Mouse (Mus musculus): ENCODE results near the gene Lpcat4.
"Not testable (repeated sequence)": the region's sequence is repeated elsewhere in the genome, so short reads cannot be mapped to it uniquely, and the experiment has no call there.

Gene Lpcat4

GRCm38 (mm10) chr2:112261748-112262653 is 22.7 kb downstream of the Lpcat4 start, which contains the start of gene Nop10:
TSS of gene Nop10 (plus strand) at chr2:112261926.
- in situ Hi-C loops (cut with MboI, MseI) = no loop called here

GRCm38 (mm10) chr2:112262779-112263295 is 23.6 kb downstream of the Lpcat4 start:
- in situ Hi-C loops (cut with MboI, MseI) = no loop called here

GRCm38 (mm10) chr2:112264364-112264763 is 25.1 kb downstream of the Lpcat4 start:
- in situ Hi-C loops (cut with MboI, MseI) = no loop called here

GRCm38 (mm10) chr2:112265448-112266241 is 26.4 kb downstream of the Lpcat4 start, which contains the start of gene Slc12a6:
TSS of gene Slc12a6 (plus strand) at chr2:112265825.
- in situ Hi-C loops (cut with MboI, MseI) = loop anchor here (5.0 kb wide), 2 partner anchors 107 to 192 kb away; no protein-coding TSS in a partner anchor

GRCm38 (mm10) chr2:112266242-112266592 is 26.9 kb downstream of the Lpcat4 start, which contains the start of gene Gm21985:
TSS of gene Gm21985 (plus strand) at chr2:112266314.
- in situ Hi-C loops (cut with MboI, MseI) = loop anchor here (5.0 kb wide), 2 partner anchors 106 to 191 kb away; no protein-coding TSS in a partner anchor

- in situ Hi-C loops (cut with MboI, MseI) = loop anchor here (5.0 kb wide), 2 partner anchors 106 to 191 kb away; no protein-coding TSS in a partner anchor
These were observed 27.5 kb downstream of the Lpcat4 start for GRCm38 (mm10) chr2:112266780-112267179.

GRCm38 (mm10) chr2:112267547-112268269 is 28.4 kb downstream of the Lpcat4 start:
- in situ Hi-C loops (cut with MboI, MseI) = loop anchor here (5.0 kb wide), 2 partner anchors 105 to 190 kb away; no protein-coding TSS in a partner anchor

- in situ Hi-C loops (cut with MboI, MseI) = loop anchor here (5.0 kb wide), 1 partner anchor 37 kb away; no protein-coding TSS in a partner anchor
These were observed 30.7 kb downstream of the Lpcat4 start for GRCm38 (mm10) chr2:112270011-112270410.

- in situ Hi-C loops (cut with MboI, MseI) = loop anchor here (5.0 kb wide), 1 partner anchor 34 kb away; no protein-coding TSS in a partner anchor
These were observed 33.6 kb downstream of the Lpcat4 start for GRCm38 (mm10) chr2:112272909-112273308.

GRCm38 (mm10) chr2:112273474-112273873 is 34.2 kb downstream of the Lpcat4 start:
- in situ Hi-C loops (cut with MboI, MseI) = loop anchor here (5.0 kb wide), 1 partner anchor 34 kb away; no protein-coding TSS in a partner anchor

GRCm38 (mm10) chr2:112276870-112277269 is 37.6 kb downstream of the Lpcat4 start:
- in situ Hi-C loops (cut with MboI, MseI) = no loop called here

- in situ Hi-C loops (cut with MboI, MseI) = no loop called here
These were observed 43.6 kb downstream of the Lpcat4 start for GRCm38 (mm10) chr2:112282846-112283245.

GRCm38 (mm10) chr2:112284363-112285030 is 45.2 kb downstream of the Lpcat4 start:
- in situ Hi-C loops (cut with MboI, MseI) = no loop called here

- in situ Hi-C loops (cut with MboI, MseI) = no loop called here
These were observed 45.7 kb downstream of the Lpcat4 start for GRCm38 (mm10) chr2:112285031-112285390.

GRCm38 (mm10) chr2:112286062-112286461 is 46.8 kb downstream of the Lpcat4 start:
- in situ Hi-C loops (cut with MboI, MseI) = not testable (repeated sequence)

GRCm38 (mm10) chr2:112287059-112287458 is 47.8 kb downstream of the Lpcat4 start:
- in situ Hi-C loops (cut with MboI, MseI) = no loop called here

- in situ Hi-C loops (cut with MboI, MseI) = no loop called here
These were observed 50.2 kb downstream of the Lpcat4 start for GRCm38 (mm10) chr2:112289507-112289906.

GRCm38 (mm10) chr2:112292823-112293222 is 53.6 kb downstream of the Lpcat4 start:
- in situ Hi-C loops (cut with MboI, MseI) = no loop called here

- in situ Hi-C loops (cut with MboI, MseI) = no loop called here
These were observed 56.9 kb downstream of the Lpcat4 start for GRCm38 (mm10) chr2:112296211-112296610.
